Mouse (Mus musculus): ENCODE data around the gene Pex11a.

Pex11a gene

GRCm38 (mm10) chr7:79736511-79736910 lies 6.4 kb downstream of the Pex11a start:
- DNase-seq = no peak

- DNase-seq = no peak
Measured at GRCm38 (mm10) chr7:79734563-79734962, 8.4 kb downstream of the Pex11a start.

- no peak for DNase-seq
Measured at GRCm38 (mm10) chr7:79732622-79733021, 10.3 kb downstream of the Pex11a start, which contains the start of gene Plin1. Gene Plin1 (minus strand): TSS chr7:79732903.

DNA sequence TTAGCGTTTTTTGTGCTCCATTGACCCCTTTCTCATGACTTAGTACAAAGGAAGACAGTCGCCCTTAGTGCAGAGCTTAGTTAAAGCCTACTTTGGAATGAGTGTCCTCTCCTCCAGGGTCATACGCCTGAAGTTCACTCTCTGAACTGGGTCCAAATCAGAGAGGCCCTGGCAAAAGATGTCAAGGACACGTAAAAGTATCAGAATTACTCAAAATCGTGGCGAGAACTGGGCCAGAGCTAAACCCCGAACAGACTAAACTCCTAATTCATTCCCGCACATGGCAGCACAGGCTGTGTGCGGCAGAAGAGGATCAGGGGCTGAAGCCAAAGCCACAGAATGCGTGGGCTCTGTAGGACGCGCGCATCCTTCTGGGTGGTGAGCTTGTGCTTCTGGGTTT lies 11.5 kb downstream of the Pex11a start:
- no peak for DNase-seq

GRCm38 (mm10) chr7:79729743-79730370 lies 13.1 kb downstream of the Pex11a start:
- peak; percentile 22 to 33 for DNase-seq

DNA sequence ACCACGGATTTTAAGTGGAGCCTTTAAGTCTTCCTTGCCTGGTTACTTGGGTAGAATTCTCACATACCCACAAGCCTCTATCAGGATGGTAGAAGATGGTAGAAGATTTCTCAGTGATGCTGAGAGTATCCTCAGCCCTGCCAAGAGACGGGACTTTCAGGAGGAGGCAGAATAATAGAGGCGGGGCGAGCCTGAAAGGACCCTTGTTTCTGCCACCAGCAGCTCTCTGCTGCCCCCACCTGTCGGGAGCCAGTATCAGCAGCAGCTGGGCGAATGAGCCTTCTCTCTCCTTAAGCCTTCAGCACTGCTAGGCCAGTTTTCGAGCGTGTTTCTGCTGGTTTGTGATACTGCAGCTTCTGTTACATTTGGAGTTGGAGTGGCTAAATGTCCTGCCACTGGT lies 13.8 kb downstream of the Pex11a start:
- peak; percentile 69 to 71 for DNase-seq

- peak; percentile 72 for DNase-seq
Measured at GRCm38 (mm10) chr7:79728219-79728618, 14.7 kb downstream of the Pex11a start.

GRCm38 (mm10) chr7:79727091-79727490 lies 15.8 kb downstream of the Pex11a start:
- peak; percentile 66 to 69 for DNase-seq

DNA sequence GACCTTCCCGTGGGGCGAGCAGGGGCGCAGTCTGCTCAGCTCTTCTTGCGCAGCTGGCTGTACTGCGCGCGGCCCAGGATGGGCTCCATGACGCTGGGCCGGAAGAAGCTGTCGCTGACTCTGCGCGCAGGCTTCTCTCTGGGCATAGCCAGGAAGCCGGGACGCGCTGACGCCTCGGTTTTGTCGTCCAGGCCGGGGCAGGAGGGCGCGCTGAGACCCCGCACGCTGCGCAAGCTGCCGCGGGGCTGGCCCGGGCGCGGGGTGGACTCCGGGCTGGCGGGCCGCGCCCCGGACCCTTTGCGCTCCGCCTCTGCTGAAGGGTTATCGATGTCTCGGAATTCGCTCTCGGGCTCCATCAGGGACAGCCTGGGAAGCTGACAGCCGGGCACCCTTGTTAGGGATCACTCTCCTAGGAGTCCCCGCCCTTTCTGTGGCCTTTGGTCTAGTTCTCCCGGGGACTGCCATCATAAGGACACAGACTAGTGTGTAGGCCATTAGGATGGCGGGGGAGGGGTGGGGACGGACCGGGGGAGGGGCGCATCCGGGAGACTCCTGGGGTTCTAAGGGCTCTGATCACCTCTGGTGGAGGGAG lies 21.4 kb downstream of the Pex11a start:
- DNase-seq = peak; percentile 76 to 82

DNA sequence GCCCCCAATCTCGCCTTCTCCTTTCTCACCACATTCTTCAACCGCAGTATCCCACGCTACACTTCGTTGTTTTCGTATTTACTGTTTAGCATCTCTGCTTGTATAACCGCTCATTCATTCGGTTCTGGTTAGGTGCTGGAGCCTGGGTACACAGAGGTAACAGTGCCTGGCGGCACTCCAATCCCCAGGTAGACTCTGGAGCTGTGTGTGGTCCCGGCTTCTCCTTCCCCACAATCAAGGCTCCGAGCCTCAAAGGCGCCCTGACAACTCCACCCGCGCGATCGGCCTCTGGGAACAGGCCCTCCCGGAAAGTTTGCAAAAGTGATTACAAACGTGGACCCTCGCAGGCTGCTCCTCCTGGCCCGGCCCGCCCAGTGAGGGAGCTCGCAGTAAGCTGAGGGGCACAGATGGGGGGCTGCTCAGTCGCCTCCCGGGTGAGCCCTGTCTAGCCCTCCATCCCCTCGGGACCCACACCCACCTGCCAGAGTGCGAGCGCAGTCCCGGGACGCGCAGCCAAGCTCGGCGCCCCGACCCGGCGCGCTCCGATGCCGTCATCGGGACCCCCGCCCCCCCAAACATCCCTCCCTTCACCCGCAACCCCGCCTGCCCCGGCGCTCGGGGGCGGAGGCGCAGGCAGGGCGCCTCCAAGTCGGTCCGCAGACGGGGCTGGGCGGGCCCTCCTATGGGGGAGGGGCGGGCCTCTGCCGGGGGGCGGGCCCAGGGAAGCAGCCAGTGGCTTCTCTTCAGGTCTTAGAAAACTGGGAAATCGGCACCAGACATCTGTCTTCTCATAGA lies 27.5 kb downstream of the Pex11a start, which contains the start of gene Kif7:
TSS of gene Kif7 (minus strand) at position 534 of the 795 bp plus-strand sequence.
- peak; percentile 81 to 89 for DNase-seq

DNA sequence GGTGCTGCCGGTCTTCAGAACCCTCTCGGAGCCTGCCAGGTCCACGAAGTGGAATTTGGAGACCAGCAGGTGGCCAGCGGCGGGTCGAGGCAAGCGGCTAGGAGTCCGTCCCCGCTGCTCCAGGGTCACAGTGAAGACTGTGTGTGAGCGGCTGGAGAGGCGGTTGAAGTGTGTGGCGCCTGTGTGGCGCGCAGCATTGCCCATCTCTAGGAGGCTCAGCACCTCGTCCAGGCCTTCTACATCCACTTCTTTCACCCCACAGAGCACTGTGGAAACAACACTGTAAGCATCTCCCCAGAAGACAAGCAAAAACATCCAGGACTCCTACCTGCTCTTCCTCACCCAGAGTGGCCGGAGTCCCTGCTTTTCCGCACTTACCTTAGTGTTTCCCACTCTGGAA lies 32.1 kb downstream of the Pex11a start:
- DNase-seq = no peak

DNA sequence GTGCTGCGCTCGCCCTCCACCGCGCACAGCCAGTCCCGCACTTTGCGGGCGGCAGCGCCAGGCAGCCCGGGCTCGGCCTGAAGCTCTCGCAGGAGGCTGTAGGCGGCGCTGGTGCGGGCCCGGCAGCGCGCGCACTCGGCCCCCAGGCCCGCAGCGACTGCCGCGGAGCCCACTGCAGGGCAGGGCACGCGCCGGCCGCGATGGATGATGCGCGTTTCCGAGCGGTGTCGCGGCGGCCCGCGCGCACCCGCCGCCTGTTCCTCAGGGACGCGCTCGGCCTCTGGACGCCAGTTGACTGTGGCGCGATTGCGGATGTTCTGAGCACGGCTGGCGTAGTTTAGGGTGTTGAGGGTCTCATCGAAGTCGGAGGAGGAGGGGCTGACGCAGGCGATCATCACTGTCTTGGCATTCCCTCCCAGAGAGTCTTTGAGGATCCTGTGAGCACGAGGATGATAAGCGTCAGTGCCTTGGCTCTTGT lies 32.8 kb downstream of the Pex11a start:
- DNase-seq = no peak

DNA sequence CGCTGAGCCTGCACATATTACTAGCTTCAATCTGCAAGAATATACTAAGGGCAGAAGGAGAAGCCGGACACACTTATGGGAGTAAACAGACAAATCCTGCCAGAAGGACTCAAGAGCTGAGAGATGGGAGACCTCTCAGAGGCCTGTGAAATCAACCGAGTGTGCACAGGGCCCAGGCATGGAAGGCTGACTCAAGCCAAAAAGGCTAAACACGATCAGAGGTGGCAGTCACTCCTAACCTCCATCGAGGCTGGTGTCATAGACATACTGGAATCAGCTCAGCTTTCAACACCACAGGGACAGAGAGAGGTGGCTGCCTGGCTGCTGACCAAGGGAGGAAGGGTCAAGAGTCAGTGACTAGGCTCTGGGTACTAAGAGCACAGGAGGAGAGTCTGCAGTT lies 37.7 kb downstream of the Pex11a start:
- DNase-seq = no peak

DNA sequence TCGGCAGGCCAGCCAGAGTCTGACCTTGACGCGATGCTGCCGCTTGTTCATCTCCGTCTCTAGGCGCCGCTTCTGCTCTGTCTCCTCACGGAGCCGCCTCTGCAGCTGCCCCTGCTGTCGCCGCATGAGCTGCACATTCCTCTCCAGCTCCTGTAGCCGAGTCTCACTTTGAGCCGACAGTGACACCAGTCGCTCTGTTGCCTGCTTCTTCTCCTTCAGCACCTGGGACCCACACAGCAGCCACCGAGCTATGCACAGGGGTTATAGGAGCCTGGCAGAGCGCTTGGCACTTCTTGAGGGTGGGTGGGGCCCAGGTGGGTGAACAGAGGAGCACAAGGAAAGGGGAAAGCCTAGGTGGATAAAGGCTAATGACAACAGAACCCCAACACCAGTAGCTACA lies 40.2 kb downstream of the Pex11a start:
- DNase-seq = no peak

GRCm38 (mm10) chr7:79696495-79696894 lies 46.4 kb downstream of the Pex11a start:
- no peak for DNase-seq
